Mouse (Mus musculus): Measurements from ENCODE around the gene Ccdc88c. TPM values are rescaled to one million over a fixed set of nuclear protein-coding genes. Genes with fewer than 3 reads are reported as not detected.

The Ccdc88c gene
- polyA plus RNA-seq, 1 experiment from 2014 or later, result 2.3 TPM

DNA sequence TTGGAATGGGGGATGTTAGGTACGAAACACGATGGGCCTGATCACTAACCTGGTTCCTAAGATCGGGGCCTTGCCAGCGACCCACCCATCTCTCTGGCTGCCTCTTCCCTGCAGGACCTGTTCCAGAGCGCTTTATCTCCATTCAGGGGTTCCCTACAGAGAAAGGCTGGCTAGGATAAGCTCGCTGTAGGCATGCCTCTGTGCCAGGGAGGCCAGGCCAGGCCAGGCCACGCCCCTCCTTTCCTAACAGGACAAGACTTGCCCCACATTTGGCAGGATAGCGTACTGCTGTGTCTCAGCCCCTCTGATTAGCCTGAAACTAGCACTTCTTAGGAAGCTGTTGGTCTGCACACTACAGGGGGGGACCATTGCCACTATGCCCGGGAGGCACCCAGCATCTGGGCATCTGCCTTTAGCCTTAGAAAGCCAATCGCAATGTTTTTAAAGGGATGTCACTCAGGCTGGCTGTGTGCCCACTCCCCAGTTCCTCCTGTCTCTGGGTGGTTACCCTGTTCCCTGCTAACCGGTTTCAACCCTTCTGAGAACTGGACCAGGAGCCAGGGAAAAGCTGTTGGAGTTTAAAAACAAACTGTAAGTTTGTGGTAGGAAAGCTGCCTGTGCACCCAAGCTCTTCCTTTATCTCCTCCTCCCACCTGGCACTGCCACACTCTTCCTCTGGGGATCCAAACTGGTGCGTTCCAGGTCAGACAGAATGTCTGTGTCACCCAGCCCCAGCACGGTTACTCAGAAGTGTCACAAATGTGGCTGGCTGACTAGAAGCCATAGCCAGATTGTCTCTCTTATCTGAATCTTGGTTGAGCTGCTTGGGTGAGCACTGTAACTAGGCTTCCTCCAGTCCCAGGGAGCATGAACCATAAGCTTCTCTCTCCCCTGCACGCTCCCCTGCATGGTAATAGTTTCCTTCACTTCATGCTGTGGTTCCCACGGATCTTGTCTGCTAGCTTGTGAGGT, 69.9 kb downstream of the Ccdc88c start:
- Histone ChIP-seq H3K27me3 (replicated peaks) (peaks cover 89% of the 10 kb centered on the region), H3K27ac (ENCODE audit: poor library complexity, severe bottlenecking) (no peak overlapping the region), H3K9ac (no peak overlapping the region), H3K9me3 (replicated peaks) (no peaks in the 10 kb centered on the region), H3K4me1 (replicated peaks) (peaks cover 19% of the 10 kb centered on the region), H3K36me3 (no peaks in the 10 kb centered on the region), H3K4me2 (no peak overlapping the region), H3K4me3 (no peak overlapping the region)
- peak; percentile 34; the same call in 1 of the 2 replicates for ATAC-seq (ENCODE audit: insufficient number of reproducible peaks, low FRiP score)
- WGBS, result 41% methylated on average over 15 of the region's 15 CpGs

DNA sequence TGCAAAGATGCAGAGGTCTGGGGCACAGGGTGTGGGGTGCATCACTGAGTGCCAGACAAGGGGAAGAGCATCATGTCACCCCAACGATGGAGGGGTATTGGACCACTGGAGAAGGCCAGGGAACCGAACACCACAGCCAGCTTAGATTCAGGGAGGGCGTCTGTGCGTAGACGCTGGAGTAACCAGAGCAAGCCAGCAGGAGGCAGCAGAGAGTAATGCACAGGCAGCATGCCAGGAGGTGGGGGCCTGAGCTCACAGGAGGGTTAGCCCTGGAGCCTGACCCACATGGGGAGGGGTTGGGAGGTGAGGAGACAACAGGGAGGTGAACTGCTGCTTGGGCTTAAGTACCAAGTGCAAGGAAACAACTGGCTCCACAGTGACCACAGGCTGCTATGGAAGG, 70.8 kb downstream of the Ccdc88c start:
- ATAC-seq (ENCODE audit: insufficient number of reproducible peaks, low FRiP score), result peak; percentile 27; the same call in 1 of the 2 replicates
- H3K9me3 ChIP-seq (replicated peaks), result no peaks in the 10 kb centered on the region

DNA sequence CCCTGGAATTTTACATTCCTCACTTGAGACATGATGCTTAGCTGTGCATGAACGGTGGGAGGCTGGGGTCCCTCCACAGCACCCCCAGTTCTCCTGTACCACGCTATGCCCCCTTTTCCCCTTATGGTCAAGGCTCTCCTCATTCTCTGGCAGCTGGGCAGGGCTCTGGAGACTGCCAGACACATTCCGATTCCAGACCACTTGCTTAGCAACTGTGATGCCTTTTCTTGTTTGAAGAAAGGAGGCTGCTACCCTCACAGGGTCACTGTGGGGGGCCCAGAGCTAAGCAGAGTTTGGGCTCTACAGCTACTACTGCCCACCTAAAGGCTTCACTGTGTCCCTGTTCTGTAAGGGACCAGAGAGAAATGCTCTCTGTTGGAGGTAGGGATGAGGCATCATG, 71.6 kb downstream of the Ccdc88c start:
- H3K4me1 ChIP-seq (replicated peaks), result peaks cover 27% of the 10 kb centered on the region
- H3K9me3 ChIP-seq (replicated peaks), result no peaks in the 10 kb centered on the region
- no peak overlapping the region for H3K9ac ChIP-seq
- H3K27ac ChIP-seq (ENCODE audit: poor library complexity, severe bottlenecking), result no peak overlapping the region
- H3K27me3 ChIP-seq (replicated peaks), result peaks cover 84% of the 10 kb centered on the region
- H3K4me2 ChIP-seq, result no peak overlapping the region
- H3K36me3 ChIP-seq, result no peaks in the 10 kb centered on the region
- no peak overlapping the region for H3K4me3 ChIP-seq
- 67% methylated on average over 3 of the region's 3 CpGs for WGBS
- no peak for ATAC-seq (ENCODE audit: insufficient number of reproducible peaks, low FRiP score)

More for the DNA sequence above, 70.8 kb downstream of the Ccdc88c start:
- no peaks in the 10 kb centered on the region for H3K36me3 ChIP-seq
- no peak overlapping the region for H3K27ac ChIP-seq (ENCODE audit: poor library complexity, severe bottlenecking)
- H3K27me3 ChIP-seq (replicated peaks), result peaks cover 89% of the 10 kb centered on the region
- no peak overlapping the region for H3K4me2 ChIP-seq
- peaks cover 23% of the 10 kb centered on the region for H3K4me1 ChIP-seq (replicated peaks)
- 18% methylated on average over 5 of the region's 5 CpGs for WGBS
- no peak overlapping the region; the same call in 1 of the 2 replicates for H3K9ac ChIP-seq
- H3K4me3 ChIP-seq, result no peak overlapping the region

DNA sequence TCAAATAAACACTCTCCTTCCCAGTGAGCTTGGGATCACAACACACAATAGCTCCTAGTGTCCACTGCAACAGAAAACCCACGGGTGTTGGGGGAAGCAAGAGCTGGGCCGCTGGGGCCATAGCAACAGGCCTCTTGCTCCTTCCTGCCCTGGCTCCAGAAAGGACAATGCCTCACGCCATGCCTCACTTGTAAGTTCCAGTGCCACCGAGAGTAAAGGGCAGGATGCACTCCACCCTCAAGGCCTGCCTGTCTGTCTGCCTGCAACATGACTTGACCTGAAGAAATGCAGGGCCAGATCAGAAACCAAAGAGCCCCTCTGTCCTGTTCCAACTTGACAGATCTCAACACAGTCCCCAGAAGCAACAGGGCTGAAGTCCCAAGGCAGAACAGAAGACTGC, 72.0 kb downstream of the Ccdc88c start:
- Histone ChIP-seq H3K4me3 (no peak overlapping the region), H3K27ac (ENCODE audit: poor library complexity, severe bottlenecking) (0 out of 2 replicates have a peak overlapping the region, but pooled peaks have one; percentile 57), H3K4me2 (no peak overlapping the region), H3K9me3 (replicated peaks) (no peaks in the 10 kb centered on the region), H3K9ac (no peak overlapping the region), H3K27me3 (replicated peaks) (peaks cover 81% of the 10 kb centered on the region), H3K4me1 (replicated peaks) (peaks cover 28% of the 10 kb centered on the region), H3K36me3 (no peaks in the 10 kb centered on the region)
- no peak for ATAC-seq (ENCODE audit: insufficient number of reproducible peaks, low FRiP score)
- 51% methylated on average over 4 of the region's 4 CpGs for WGBS

DNA sequence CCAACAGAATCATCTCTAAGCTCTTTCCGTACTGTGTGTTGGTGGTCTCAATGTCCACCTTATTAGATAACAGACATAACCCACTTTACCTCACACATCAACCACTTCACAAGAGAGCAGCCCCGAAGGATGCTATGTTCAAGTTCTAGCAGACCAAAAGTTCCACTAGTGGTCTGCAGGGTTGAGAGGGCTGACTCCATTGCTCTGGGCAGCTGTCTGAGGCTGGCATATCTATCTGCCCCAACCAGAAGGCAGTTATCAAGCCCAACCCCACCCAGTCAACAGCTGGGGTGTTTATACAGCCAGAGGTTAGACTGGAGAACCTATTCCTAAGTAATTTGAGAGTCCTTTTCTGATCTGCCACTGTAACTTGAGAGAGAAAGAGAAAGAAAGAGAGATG, 72.8 kb downstream of the Ccdc88c start:
- peak; percentile 76; the same call in 1 of the 2 replicates for ATAC-seq (ENCODE audit: insufficient number of reproducible peaks, low FRiP score)
- H3K9me3 ChIP-seq (replicated peaks), result no peaks in the 10 kb centered on the region
- 69% methylated on average over 2 of the region's 2 CpGs for WGBS
- peak overlapping the region; percentile 57 for H3K27ac ChIP-seq (ENCODE audit: poor library complexity, severe bottlenecking)
- no peak overlapping the region for H3K4me3 ChIP-seq
- H3K9ac ChIP-seq, result no peak overlapping the region
- no peaks in the 10 kb centered on the region for H3K36me3 ChIP-seq
- no peak overlapping the region for H3K4me2 ChIP-seq
- peaks cover 28% of the 10 kb centered on the region for H3K4me1 ChIP-seq (replicated peaks)
- peaks cover 86% of the 10 kb centered on the region for H3K27me3 ChIP-seq (replicated peaks)

DNA sequence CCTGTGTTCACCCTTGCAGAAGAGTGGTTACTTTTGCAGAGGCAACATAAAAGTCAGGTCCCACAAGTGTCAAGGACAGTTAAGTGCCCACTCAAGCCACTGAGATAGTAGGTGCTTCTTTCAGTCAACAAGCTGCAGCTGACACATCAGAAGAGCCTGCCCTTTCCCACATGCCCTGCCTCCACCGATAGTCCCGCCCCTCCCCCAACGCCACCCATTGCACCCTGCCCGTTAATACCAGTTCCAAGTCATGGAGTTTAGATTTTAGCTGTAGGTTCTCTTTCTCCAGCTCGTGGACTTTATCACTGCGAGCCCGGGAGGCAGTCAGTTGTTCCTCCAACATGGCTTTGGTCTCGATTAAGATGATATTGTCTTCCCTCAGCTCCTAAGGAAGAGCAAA, 74.9 kb downstream of the Ccdc88c start:
- 54% methylated on average over 8 of the region's 8 CpGs for WGBS
- Histone ChIP-seq H3K4me2 (no peak overlapping the region), H3K4me3 (no peak overlapping the region), H3K27me3 (replicated peaks) (peaks cover 82% of the 10 kb centered on the region), H3K4me1 (replicated peaks) (peaks cover 24% of the 10 kb centered on the region), H3K36me3 (no peaks in the 10 kb centered on the region), H3K27ac (ENCODE audit: poor library complexity, severe bottlenecking) (no peak overlapping the region), H3K9me3 (replicated peaks) (no peaks in the 10 kb centered on the region), H3K9ac (no peak overlapping the region)
- ATAC-seq (ENCODE audit: insufficient number of reproducible peaks, low FRiP score), result peak; percentile 49; the same call in 1 of the 2 replicates

DNA sequence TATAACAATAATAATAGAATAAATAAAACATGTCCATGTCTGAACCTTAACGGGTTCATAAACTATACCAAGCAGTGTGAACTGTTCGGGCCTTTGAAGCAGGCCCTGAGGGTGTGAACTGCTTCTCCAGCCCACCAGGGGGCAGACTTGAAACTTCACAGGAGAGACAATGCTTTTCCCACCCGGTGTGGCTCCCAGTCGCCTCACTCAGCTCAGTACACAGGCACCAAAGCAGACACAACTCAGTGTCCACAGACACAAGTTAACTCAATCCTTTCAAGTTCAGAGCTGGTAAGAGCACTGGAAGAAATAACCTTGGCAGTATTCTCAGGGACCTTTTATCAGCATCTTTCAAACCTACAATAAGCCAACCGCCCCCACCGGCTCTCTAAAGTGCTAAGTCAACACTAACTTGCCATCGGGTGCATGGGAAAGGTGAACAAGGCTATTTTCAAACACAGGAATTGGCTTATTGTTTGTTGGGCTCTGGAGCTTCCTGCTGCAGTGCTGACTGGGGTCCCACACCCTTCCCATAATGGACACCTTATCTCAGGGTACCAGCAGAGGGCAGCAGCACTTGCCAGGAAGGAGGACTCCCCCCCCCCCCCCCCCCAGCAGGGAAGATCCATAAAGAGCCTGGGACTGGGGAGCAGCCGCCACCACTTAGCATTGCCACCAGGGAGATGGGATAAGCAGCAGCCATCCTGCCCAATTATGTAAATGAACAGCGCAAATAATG, 76.5 kb downstream of the Ccdc88c start:
- Histone ChIP-seq H3K4me2 (peak overlapping the region; percentile 35), H3K4me3 (no peak overlapping the region), H3K27me3 (replicated peaks) (peaks cover 83% of the 10 kb centered on the region), H3K27ac (ENCODE audit: poor library complexity, severe bottlenecking) (no peak overlapping the region), H3K36me3 (no peaks in the 10 kb centered on the region), H3K9ac (no peak overlapping the region), H3K9me3 (replicated peaks) (no peaks in the 10 kb centered on the region), H3K4me1 (replicated peaks) (peaks cover 13% of the 10 kb centered on the region; the same call in 1 of the 2 replicates)
- ATAC-seq (ENCODE audit: insufficient number of reproducible peaks, low FRiP score), result peak; percentile 80
- 32% methylated on average over 9 of the region's 9 CpGs for WGBS

DNA sequence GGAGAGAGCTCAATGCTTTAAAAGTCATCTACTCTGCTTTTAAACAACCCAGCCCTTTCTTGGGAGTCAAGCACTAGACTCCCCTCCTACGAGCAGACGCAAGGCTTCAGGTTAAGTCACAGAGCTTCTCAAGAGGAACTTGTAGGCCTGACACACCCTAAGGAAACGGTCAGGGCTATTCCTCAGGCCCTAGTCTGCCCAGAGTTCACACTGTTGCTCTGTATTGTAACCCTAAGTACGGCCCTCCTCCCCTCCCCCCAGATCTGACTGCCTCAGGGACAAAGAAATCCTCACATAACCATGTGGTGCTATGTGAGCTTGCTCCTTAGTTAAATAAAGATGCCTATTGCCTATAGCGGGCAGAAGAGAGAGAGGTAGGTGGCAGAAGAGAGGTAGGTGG, 79.7 kb downstream of the Ccdc88c start:
- no peak overlapping the region for H3K4me3 ChIP-seq
- H3K36me3 ChIP-seq, result peaks cover 6% of the 10 kb centered on the region; the same call in 1 of the 2 replicates
- no peak overlapping the region for H3K27ac ChIP-seq (ENCODE audit: poor library complexity, severe bottlenecking)
- no peak for ATAC-seq (ENCODE audit: insufficient number of reproducible peaks, low FRiP score)
- no peak overlapping the region for H3K9ac ChIP-seq
- H3K27me3 ChIP-seq (replicated peaks), result peaks cover 83% of the 10 kb centered on the region
- peaks cover 10% of the 10 kb centered on the region; the same call in 1 of the 2 replicates for H3K4me1 ChIP-seq (replicated peaks)
- H3K4me2 ChIP-seq, result no peak overlapping the region
- WGBS, result 80% methylated on average over 5 of the region's 5 CpGs
- H3K9me3 ChIP-seq (replicated peaks), result no peaks in the 10 kb centered on the region

DNA sequence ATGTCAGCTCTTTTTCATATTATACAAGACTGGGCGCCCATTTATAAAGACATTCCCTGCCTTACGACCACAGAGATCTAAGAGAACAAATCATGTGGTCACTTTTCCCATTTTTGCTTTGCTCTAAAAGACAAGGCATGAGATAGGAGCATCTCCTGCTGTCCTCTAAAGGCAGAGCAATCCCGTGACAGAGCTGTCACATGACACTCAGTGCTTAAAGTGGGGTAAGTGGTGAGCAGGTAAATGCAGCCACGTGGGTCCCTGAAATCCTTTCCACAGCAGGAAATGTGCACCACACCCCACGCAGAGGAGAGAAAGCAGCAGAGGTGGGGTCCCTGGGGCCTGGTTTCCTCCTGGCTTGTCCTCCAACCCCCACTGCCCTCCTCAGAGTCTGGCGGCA, 80.8 kb downstream of the Ccdc88c start:
- peaks cover 87% of the 10 kb centered on the region for H3K27me3 ChIP-seq (replicated peaks)

DNA sequence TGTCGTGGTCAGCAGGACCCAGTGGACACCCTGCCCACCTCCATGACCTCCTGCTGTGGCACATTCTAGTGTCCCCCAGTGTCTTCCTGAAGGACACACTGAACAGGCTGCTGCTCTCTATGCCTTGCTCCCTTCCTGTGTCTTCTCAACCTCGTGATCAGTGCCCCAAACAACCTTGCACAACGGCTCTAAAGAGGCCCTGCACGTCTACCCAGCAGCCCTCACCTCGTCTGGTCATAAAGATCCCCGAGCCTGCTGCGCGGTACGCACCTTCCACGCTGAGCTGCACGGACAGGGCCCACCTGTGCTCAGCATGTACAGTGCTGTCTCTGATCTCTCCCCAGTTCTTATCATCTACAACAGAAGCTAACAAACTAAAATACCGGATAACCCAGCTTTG, 82.9 kb downstream of the Ccdc88c start:
- Histone ChIP-seq H3K4me1 (replicated peaks) (no peaks in the 10 kb centered on the region), H3K4me3 (no peak overlapping the region), H3K36me3 (peaks cover 6% of the 10 kb centered on the region; the same call in 1 of the 2 replicates), H3K27ac (ENCODE audit: poor library complexity, severe bottlenecking) (no peak overlapping the region), H3K4me2 (no peak overlapping the region), H3K27me3 (replicated peaks) (peaks cover 91% of the 10 kb centered on the region), H3K9ac (no peak overlapping the region), H3K9me3 (replicated peaks) (no peaks in the 10 kb centered on the region)
- 83% methylated on average over 12 of the region's 12 CpGs for WGBS
- no peak for ATAC-seq (ENCODE audit: insufficient number of reproducible peaks, low FRiP score)

More for the DNA sequence above, 80.8 kb downstream of the Ccdc88c start:
- Histone ChIP-seq H3K27ac (ENCODE audit: poor library complexity, severe bottlenecking) (no peak overlapping the region), H3K4me1 (replicated peaks) (peaks cover 4% of the 10 kb centered on the region; the same call in 1 of the 2 replicates), H3K9ac (no peak overlapping the region), H3K4me2 (no peak overlapping the region), H3K36me3 (peaks cover 6% of the 10 kb centered on the region; the same call in 1 of the 2 replicates), H3K9me3 (replicated peaks) (no peaks in the 10 kb centered on the region), H3K4me3 (no peak overlapping the region)
- 69% methylated on average over 6 of the region's 6 CpGs for WGBS
- no peak for ATAC-seq (ENCODE audit: insufficient number of reproducible peaks, low FRiP score)

DNA sequence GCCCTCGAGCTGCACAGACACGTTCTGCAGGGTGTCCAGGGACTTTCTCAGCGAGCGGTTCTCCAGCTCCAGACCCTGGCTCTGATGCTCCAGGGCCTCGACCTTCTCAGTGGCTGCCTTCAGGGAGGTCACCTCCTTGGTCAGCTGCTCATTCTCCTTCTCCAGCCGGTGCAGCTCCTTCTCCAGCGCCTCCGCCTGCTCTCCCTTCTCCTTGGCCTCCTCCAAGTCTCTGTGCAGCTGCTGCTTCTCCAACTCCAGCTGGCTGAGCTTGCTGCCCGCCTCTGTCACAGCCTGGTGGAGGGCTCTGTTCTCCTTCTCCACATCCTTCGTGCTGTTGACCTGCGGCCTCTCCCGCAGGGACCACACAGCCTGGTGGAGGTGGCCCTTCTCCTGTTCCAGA, 83.4 kb downstream of the Ccdc88c start:
- H3K27me3 ChIP-seq (replicated peaks), result peaks cover 89% of the 10 kb centered on the region
- peaks cover 6% of the 10 kb centered on the region; the same call in 1 of the 2 replicates for H3K36me3 ChIP-seq
- H3K4me1 ChIP-seq (replicated peaks), result no peaks in the 10 kb centered on the region

More for the DNA sequence above, 83.4 kb downstream of the Ccdc88c start:
- no peak overlapping the region for H3K4me2 ChIP-seq
- WGBS, result 77% methylated on average over 12 of the region's 12 CpGs
- no peaks in the 10 kb centered on the region for H3K9me3 ChIP-seq (replicated peaks)
- H3K4me3 ChIP-seq, result no peak overlapping the region
- H3K9ac ChIP-seq, result no peak overlapping the region
- H3K27ac ChIP-seq (ENCODE audit: poor library complexity, severe bottlenecking), result no peak overlapping the region
- no peak for ATAC-seq (ENCODE audit: insufficient number of reproducible peaks, low FRiP score)

Measured in heart, embryonic 12.5 days (tissue).